Mouse (Mus musculus): Measurements from ENCODE around the gene Mgam. TPM values are rescaled to one million over a fixed set of nuclear protein-coding genes. Genes with fewer than 3 reads are reported as not detected.
"Not testable (repeated sequence)": the region's sequence is repeated elsewhere in the genome, so short reads cannot be mapped to it uniquely, and the experiment has no call there.

Mgam gene
- polyA plus RNA-seq, 1 experiment from 2014 or later = 0.21 TPM

DNA sequence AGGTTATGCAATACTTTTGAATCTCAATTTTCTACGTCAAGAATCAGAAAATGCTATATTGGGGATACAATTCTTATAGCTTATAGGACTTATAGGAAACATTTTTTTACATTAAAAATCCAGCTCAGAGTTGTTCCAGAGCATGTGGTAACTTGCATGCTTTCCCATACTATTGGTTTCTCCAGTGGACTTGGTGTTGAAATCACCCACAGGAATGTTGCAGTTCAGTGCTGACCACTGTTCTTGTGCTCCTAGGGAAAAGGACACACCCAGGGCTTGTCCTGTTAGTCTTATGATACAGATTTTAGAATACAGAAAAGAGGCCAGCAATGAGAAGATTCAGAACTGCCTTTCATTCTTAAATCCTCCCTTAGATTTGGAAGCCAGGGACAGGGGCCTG, 127.3 kb downstream of the Mgam start:
- WGBS = 95% methylated on average over 1 of the region's 1 CpGs
- Histone ChIP-seq H3K36me3 (no peaks in the 10 kb centered on the region), H3K27ac (replicated peaks) (no peak overlapping the region), H3K9me3 (no peaks in the 10 kb centered on the region), H3K4me3 (no peak overlapping the region), H3K4me2 (no peak overlapping the region), H3K9ac (no peak overlapping the region), H3K4me1 (replicated peaks) (no peaks in the 10 kb centered on the region), H3K27me3 (no peaks in the 10 kb centered on the region)
- ATAC-seq (ENCODE audit: low read depth) = no peak

DNA sequence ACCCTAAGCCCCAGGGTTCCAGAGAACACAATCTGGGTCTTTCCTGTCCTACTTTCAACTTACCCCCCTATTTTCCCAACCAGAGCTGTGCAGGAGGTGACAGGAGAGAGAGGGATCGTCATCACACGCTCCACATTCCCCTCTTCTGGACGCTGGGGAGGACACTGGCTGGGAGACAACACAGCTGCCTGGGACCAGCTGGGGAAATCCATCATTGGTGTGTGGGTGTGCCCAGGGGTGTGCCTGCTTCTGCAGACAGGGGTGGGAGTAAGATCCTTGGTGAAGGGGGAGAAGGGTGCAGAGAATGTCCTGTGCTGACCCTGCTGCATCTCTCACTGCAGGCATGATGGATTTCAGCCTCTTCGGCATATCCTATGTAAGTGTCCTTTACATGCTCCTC, 128.7 kb downstream of the Mgam start:
- not testable (repeated sequence) for H3K27me3 ChIP-seq; H3K4me3 ChIP-seq; H3K4me2 ChIP-seq; H3K9ac ChIP-seq; H3K4me1 ChIP-seq (replicated peaks); H3K9me3 ChIP-seq; ATAC-seq (ENCODE audit: low read depth); H3K36me3 ChIP-seq; H3K27ac ChIP-seq (replicated peaks)
- 63% methylated on average over 4 of the region's 4 CpGs for WGBS

GRCm38 (mm10) chr6:40774656-40775055, 146.0 kb downstream of the Mgam start:
- Histone ChIP-seq H3K36me3 (no peaks in the 10 kb centered on the region), H3K9me3 (no peaks in the 10 kb centered on the region), H3K27me3 (no peaks in the 10 kb centered on the region), H3K4me1 (replicated peaks) (no peaks in the 10 kb centered on the region), H3K27ac (replicated peaks) (no peak overlapping the region), H3K4me3 (no peak overlapping the region), H3K9ac (no peak overlapping the region), H3K4me2 (no peak overlapping the region)
- ATAC-seq (ENCODE audit: low read depth) = no peak
- 88% methylated on average over 3 of the region's 3 CpGs for WGBS

DNA sequence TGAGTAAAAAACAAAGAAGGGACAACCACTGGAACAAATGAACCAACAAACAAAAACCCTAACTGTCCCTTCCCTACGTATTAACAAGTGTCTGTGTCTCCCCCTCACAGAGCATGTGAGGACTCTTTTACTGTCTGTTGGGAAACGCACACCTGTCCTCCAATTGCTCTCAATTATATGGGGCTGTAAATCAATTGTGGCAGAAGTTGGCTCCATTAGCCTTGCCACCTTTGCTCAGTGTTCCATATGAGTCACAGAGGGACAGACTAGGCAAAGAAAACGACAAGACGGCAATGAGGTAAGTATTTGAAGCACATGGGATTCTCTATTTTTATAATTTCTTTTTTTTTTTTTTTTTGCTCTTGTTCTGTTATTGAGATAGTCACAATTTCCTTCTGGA, 149.8 kb downstream of the Mgam start:
- Histone ChIP-seq H3K4me3 (no peak overlapping the region), H3K4me1 (replicated peaks) (no peaks in the 10 kb centered on the region), H3K36me3 (no peaks in the 10 kb centered on the region), H3K4me2 (no peak overlapping the region), H3K9me3 (no peaks in the 10 kb centered on the region), H3K9ac (no peak overlapping the region), H3K27me3 (no peaks in the 10 kb centered on the region), H3K27ac (replicated peaks) (no peak overlapping the region)
- WGBS = 60% methylated on average over 4 of the region's 4 CpGs
- ATAC-seq (ENCODE audit: low read depth) = no peak

GRCm38 (mm10) chr6:40783637-40784036, 155.0 kb downstream of the Mgam start:
- H3K9me3 ChIP-seq = no peaks in the 10 kb centered on the region
- H3K27ac ChIP-seq (replicated peaks) = no peak overlapping the region
- no peak overlapping the region for H3K9ac ChIP-seq
- H3K36me3 ChIP-seq = no peaks in the 10 kb centered on the region
- H3K4me1 ChIP-seq (replicated peaks) = no peaks in the 10 kb centered on the region
- H3K4me3 ChIP-seq = no peak overlapping the region
- no peak overlapping the region for H3K4me2 ChIP-seq
- H3K27me3 ChIP-seq = no peaks in the 10 kb centered on the region
- 83% methylated on average over 1 of the region's 1 CpGs for WGBS
- ATAC-seq (ENCODE audit: low read depth) = no peak

DNA sequence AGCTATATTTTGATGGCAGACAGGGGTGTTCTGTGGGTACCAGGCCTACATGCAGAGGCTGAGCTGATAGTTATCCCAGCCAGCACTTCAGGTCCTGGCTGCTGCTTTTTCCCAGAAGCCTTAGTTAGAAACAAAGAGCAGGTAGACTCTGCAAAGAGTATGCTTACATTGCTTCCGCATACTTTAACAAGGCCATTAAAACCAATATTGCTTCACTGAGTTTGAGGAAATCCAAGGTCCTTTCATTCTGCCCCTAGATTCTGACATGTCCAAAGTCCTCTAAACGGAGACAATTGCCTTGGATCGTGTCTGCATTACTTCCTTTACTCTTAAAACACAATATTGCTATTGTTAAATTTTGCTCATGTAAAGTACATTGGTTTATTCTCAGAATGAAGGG, 155.7 kb downstream of the Mgam start:
- no peak overlapping the region for H3K4me2 ChIP-seq
- H3K4me1 ChIP-seq (replicated peaks) = no peaks in the 10 kb centered on the region
- H3K27me3 ChIP-seq = no peaks in the 10 kb centered on the region
- no peaks in the 10 kb centered on the region for H3K36me3 ChIP-seq
- no peak overlapping the region for H3K27ac ChIP-seq (replicated peaks)
- no peak overlapping the region for H3K9ac ChIP-seq
- 87% methylated on average over 3 of the region's 3 CpGs for WGBS
- no peaks in the 10 kb centered on the region for H3K9me3 ChIP-seq
- ATAC-seq (ENCODE audit: low read depth) = no peak
- no peak overlapping the region for H3K4me3 ChIP-seq

GRCm38 (mm10) chr6:40795077-40795812, 166.6 kb downstream of the Mgam start:
- Histone ChIP-seq H3K27me3 (no peaks in the 10 kb centered on the region), H3K4me2 (no peak overlapping the region), H3K9ac (no peak overlapping the region), H3K4me1 (replicated peaks) (no peaks in the 10 kb centered on the region), H3K36me3 (no peaks in the 10 kb centered on the region), H3K4me3 (no peak overlapping the region), H3K9me3 (no peaks in the 10 kb centered on the region), H3K27ac (replicated peaks) (no peak overlapping the region)
- 81% methylated on average over 4 of the region's 4 CpGs for WGBS
- ATAC-seq (ENCODE audit: low read depth) = no peak

GRCm38 (mm10) chr6:40818237-40818902, 189.7 kb downstream of the Mgam start:
- Histone ChIP-seq H3K27me3 (no peaks in the 10 kb centered on the region), H3K36me3 (no peaks in the 10 kb centered on the region), H3K4me1 (replicated peaks) (no peaks in the 10 kb centered on the region), H3K27ac (replicated peaks) (no peak overlapping the region), H3K9me3 (no peaks in the 10 kb centered on the region), H3K4me2 (no peak overlapping the region), H3K9ac (no peak overlapping the region), H3K4me3 (no peak overlapping the region)
- ATAC-seq (ENCODE audit: low read depth) = no peak
- WGBS = 83% methylated on average over 5 of the region's 5 CpGs

Other genes with a start within 250 kb of the Mgam start
- 12.3 and 13.7 TPM in 2 replicates for gene E330009J07Rik, start 192.7 kb upstream of the Mgam start, polyA plus RNA-seq (2015; fragmentation: Nextera tagmentation; extraction: Ambion mirVana)
- 0.10 and 0.39 TPM in 2 replicates for gene Wee2, start 189.7 kb upstream of the Mgam start, polyA plus RNA-seq (2015; fragmentation: Nextera tagmentation; extraction: Ambion mirVana)
- gene Ssbp1, start 157.5 kb upstream of the Mgam start, polyA plus RNA-seq (2015; fragmentation: Nextera tagmentation; extraction: Ambion mirVana) = 124 and 131 TPM in 2 replicates
- 0.18 TPM in 1 of 2 replicates, not detected in the other for gene Tas2r137, start 137.6 kb upstream of the Mgam start, polyA plus RNA-seq (2015; fragmentation: Nextera tagmentation; extraction: Ambion mirVana)
- gene Tas2r108, start 135.3 kb upstream of the Mgam start, polyA plus RNA-seq (2015; fragmentation: Nextera tagmentation; extraction: Ambion mirVana) = 0.40 TPM in 1 of 2 replicates, not detected in the other
- not detected in 2 replicates for gene Prss37, start 109.3 kb upstream of the Mgam start, polyA plus RNA-seq (2015; fragmentation: Nextera tagmentation; extraction: Ambion mirVana)
- 0.14 TPM in 1 of 2 replicates, not detected in the other for gene Olfr461, start 73.8 kb upstream of the Mgam start, polyA plus RNA-seq (2015; fragmentation: Nextera tagmentation; extraction: Ambion mirVana)
- gene Olfr460, start 59.3 kb upstream of the Mgam start, polyA plus RNA-seq (2015; fragmentation: Nextera tagmentation; extraction: Ambion mirVana) = not detected in 2 replicates
- 0.63 and 1.1 TPM in 2 replicates for gene Clec5a, start 43.0 kb upstream of the Mgam start, polyA plus RNA-seq (2015; fragmentation: Nextera tagmentation; extraction: Ambion mirVana)
- gene Tas2r138, start 15.5 kb upstream of the Mgam start, polyA plus RNA-seq (2015; fragmentation: Nextera tagmentation; extraction: Ambion mirVana) = not detected in 2 replicates

All from neural tube, embryonic 13.5 days (tissue).